Mouse (Mus musculus) T-helper 1 cell (primary cell): ENCODE results near the gene Negr1.

Experiments
- in situ Hi-C: fragments of 300-600 bp; cut with MboI, MseI; formaldehyde crosslinking; loops from one replicate; pipeline ENCODE4 v1.15.1; 2025; ENCODE audit warnings: high pct_unique_total_duplicates

Gene Negr1

DNA sequence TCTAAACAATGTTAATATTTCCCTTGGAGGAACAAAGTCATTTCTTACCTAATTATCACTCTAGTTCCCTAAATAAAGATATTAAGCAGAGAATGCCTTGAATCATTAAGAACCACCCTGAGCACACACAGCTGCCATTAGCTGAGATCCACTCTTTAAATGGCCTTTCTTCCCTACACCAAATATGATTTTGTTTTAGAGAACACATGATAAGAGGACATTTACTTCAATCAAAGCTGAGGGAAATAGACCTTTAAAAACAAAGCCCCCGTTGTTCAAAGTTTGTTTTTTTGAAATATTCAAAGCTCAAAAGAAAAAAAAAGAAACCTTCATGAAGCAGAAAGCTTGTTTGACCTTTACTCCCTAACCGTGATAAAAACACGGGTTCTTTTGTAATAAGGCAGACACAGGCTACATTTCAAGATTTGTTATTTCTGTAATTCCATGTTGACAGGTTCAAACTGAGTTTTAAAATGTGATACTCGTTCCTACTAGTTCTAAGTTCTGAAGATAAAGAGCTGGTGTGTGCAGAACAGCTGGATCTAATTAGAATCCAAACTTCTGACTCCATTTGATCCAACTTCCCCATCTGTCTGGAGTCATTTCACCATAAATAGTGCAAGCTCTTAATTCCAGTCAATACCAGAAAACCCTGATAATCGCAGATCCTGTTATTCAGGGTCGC is 544.1 kb downstream of the Negr1 start:
- in situ Hi-C loops, result no loop called here

DNA sequence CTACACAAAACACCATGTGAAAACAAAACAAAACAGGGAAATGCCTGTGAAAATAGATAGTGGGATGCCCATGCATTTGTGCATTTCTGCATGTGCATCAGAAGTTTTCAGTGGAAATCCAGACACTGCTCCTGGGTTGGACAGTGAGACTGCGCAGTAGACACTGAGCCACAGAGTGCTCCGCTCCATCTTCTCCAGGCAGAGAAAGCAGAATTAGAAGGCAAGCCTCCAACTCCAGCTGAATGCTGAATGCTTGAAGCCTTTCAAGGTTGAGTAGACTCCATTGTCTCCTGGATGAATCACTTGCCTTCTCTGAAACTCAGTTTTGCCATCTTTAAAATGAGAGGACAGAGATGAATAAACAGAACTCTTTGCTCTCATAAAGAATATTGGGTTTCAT is 546.6 kb downstream of the Negr1 start:
- in situ Hi-C loops, result no loop called here

DNA sequence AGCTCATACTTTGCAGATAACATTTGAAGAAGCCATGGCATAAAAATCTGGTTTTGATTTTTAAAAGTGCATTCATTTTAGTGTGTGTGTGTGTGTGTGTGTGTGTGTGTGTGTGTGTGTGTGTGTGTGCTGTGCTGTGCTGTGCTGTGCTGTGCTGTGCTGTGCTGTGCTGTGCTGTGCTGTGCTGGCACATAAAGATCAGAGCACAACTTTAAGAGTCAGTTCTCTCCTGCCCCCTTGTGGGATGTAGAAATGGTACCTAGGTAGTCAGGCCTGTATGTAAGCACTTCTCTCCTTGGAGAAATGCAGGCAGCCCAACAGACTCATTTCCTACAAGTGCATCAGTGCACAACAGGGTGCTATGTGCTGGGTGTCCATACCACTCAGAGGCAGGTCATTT is 547.7 kb downstream of the Negr1 start:
- in situ Hi-C loops, result no loop called here

DNA sequence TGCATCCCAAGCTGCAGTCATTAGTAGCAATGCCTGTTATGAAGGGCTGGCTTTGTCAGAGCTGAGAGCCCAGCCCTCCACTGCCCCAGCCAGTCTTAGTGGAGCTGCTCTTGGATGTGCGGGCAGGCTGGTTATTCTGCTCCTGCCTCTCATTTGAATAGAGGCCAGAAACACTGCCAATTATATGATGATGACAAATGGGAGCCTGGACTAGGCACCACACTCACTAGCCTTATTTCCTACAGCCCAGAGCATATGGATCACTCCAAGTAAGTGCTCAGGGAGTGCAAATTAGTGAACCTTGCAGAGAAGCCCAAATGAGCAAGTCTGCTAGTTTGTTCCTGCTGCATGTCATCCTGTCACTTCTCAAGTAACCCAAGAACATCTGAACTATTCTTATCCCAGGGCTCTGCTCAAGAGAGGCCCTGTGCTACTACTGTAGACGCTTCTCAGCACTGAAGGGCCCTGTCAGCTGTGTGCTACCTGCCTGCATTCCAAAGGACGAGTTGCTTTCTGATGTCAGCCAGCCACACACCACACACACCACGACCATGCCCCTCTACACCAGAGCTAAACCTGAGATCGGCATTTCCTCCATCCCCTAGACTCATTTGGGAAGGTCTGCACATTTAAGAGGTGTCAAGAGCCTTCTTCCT is 553.6 kb downstream of the Negr1 start:
- in situ Hi-C loops, result no loop called here

DNA sequence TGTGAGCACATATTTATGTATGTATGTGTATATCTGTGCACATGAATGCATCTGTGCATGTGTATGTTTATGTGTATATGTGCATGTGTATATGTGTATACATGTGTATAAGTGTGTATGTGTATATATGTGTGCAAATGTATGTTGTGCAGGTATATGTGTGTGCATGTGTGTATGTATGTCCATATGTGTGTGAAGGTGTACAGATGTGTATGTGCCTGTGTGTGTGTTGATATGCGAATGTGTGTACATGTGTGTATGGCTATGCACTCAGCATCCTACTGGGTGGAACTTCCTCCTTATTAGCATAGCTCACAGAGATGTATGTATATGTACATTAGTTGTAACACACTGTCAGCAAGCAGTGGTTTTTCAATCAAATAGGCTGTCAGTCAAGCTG is 554.4 kb downstream of the Negr1 start:
- in situ Hi-C loops, result no loop called here

DNA sequence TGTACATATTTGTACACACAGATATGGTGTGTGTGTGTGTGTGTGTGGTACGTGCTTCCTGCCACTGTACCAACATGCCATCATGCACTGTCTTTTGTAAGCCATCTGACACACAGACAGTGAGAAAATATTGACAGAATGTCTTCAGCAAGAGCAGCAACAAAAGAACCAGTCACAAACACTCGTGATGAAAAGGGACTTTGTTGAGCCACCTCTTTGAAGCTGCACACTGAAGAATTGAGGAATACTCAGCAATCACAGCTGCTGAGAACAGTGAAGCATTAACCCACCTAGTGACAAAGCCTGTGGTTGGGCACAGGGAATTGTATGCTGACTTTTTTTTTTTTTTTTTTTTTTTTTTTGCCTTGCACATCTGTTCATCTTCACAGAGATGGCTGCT is 558.3 kb downstream of the Negr1 start:
- in situ Hi-C loops, result no loop called here

DNA sequence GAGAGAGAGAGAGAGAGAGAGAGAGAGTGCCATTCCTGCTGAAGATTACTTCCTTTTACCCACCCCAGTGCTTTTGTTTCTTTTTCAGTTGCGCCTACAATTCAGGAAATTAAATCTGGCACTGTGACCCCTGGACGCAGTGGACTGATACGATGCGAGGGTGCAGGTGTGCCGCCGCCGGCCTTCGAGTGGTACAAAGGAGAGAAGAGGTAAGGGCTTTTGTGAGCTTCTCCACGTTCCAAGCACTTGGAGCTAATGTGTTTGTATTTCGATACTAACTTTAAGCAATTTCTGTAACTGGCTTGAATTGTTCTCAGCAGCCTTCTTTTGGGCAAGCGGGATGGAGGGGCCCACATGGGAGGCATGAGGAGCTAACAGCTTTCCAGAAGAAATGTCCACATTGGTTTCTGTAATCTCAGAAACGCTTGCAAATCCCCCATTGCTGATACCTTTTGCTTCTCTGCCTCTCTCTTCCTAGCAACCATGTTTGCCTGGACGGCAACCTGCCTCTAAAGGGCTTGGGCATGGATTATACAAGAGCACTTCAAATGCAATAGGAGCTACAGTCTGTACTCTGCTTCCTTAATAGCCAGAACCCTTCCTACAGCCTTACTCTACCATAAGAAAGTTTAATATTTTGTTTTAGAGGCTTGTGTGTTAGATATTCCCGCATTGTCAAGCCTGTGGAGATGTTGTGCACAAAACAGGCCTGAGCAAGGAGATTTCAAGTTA is 584.7 kb downstream of the Negr1 start:
- in situ Hi-C loops, result no loop called here

DNA sequence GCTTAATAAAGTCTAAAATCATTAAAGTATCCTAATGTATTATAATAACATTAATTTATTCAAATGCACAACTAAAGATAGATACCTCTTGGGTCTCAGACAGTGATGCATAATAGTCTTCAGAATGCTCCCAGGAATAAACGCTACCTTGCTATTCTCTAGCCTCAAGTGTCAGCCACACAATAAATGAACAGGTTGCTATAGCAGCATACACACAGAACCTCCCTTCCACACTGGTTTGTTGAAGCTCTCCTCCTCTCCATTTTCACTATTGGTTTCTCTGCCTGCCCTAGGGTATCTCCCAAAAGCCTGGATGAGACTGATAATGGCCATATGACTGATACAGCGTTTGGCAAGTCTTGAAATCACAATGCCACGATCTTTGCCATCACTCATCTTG is 593.3 kb downstream of the Negr1 start:
- in situ Hi-C loops, result no loop called here

DNA sequence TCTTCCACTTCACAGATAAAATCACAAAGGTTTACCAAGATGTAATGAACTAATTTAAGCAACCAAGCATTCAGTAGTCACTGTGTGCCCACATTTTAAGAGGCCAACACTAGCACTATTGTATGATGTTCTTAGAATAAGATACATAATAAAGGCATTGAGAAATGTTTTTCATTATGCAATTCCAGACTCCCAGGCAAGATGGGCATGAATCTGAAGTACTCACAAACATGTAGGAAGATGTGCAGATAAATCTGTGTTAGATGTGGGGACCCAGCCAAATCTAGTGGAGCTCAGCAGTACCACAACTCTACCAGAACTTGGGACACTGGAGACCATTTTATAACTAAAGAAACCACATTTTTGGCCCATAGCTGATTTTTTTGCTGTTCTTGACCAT is 593.9 kb downstream of the Negr1 start:
- in situ Hi-C loops, result no loop called here

DNA sequence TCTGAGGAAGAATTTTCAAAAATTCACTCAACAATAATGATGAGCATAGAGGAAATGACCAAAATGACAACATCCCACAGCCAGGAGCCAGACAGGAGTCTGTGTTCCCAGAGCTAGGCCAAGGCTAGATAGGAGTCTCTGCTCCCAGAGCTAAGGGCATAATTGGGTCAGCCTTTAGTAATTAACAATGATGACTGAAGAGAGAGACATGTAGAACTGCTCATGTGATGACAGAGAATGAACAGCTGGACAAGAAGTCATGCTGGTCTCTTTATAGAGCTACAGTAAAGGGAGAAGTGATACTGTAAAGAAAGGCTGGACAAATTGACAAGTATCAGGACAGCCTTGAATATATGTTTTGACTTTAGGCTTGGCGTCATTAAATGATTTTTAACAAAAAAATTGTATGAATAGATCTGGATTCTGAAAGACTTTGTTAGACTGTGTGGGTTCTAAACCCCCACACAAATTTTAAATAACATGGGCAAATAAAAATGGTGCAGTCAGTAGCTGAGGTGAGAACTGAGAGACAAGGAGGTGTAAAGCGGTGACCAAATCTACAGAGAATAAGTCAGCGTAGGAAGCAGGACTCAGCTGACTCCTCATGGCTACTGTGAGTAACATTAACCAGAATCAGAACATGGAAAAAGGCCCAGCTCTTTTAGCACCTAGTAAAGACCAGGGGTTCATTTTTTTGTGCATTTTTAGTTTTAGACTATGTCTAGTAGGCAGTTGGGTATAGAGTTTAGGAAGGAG is 603.4 kb downstream of the Negr1 start:
- in situ Hi-C loops, result no loop called here

DNA sequence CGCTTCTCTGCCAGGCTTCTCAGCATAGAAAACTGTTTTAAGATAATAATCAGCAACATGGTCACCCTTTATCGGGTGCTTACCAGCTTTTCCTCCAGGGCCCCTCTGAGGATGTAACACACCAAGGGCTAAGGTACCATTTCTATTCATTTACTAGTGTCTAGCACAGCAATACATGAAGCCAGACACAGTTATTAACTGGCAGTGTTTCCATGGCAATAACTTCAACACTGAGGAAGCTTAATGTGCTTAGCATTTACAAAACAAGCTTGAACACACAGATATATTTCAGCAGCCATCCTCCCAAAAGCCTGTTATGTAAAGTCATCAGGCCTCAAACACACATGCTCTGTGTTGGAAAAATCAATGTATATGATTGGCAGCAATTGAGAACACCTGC is 620.4 kb downstream of the Negr1 start:
- in situ Hi-C loops, result no loop called here

DNA sequence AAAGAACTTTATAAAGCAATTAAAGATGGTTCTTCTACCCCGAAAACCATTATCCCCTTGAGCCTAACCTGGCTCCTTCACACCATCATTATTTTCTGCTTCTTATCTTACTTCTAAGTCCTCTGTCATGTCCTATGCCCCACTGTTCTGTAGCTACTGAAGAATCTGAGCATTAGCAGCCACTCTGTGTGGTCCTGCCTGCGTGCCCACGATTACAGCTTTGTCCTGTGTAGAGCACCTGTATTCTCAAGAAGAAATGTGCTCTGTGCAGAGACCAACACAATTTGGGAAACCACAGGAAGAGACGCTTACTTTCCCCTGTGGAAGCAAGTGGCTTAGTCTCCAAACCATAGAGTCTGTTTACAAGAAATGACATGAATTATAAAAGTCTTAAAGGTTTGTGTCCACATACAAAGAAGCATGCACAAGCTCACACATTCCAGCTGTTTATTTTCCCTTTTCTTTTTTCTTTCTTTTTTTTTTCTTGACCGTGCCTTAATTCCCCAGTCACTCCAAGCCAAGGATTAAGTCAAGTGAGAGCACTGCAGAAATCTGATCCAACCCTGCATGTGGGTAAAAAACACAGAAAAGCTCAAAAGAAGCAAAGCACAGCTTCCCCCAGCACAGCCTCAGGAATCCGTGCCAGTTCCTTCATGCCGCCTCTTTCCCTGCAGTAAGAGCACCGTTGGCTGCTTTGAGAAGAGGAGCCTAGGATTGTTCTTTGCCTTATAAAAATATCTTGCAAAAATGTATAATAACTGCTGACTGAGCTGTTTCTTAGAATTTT is 627.5 kb downstream of the Negr1 start:
- in situ Hi-C loops, result no loop called here

DNA sequence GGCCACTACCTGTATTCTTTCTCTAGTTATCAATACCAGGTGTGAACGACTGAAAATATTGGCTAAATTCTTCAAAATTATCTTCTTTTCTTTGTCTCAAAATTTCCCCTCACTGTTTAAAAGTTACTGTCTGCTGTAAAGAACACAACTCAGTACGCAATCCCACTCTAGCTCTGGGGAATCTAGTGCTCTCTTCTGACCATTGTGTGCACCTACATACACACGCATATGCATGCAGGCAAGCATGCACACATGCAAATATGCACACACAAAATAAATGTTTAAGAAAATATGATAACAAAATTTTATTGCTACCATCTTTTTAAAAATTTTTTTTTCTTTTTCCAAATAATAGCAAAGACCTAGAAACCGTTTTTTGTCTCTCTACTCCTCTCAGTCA is 628.2 kb downstream of the Negr1 start:
- in situ Hi-C loops, result no loop called here

DNA sequence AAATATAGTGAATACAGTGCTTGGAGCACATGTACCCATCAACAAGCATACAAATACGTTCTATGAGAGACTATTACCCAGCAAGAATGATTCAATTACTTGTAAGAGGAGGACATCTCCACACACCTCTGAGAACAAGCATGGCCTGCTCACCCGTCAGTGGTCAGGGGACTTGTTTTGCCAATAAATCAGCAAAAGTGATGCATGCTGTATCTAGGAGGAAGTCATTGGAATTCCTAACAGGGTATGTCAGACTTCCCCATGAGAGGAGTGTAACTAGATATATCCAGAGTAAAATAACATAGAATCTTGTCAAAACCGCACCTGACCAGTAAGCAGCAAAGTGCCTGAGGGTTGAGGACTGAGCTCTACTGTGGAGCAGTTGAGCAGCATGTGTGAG is 629.0 kb downstream of the Negr1 start:
- in situ Hi-C loops, result no loop called here

DNA sequence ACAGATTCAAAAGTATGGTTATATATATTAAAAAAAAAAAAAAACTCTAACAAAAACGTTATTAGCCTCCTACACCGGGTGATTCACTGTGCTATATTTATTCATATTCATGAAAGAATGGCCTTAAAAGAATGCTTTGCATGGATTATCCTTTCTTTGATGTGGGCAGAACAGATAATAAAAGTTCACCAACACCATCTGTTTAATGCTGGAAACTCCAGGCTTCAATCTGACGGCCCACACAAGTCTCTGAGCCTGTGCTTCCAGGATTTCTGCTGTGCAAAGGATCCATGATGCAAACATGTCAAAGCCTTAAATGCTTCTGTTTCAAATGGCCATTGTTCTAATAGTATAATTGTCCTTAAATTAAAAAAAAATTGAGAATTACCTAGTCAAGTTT is 630.4 kb downstream of the Negr1 start:
- in situ Hi-C loops, result no loop called here

DNA sequence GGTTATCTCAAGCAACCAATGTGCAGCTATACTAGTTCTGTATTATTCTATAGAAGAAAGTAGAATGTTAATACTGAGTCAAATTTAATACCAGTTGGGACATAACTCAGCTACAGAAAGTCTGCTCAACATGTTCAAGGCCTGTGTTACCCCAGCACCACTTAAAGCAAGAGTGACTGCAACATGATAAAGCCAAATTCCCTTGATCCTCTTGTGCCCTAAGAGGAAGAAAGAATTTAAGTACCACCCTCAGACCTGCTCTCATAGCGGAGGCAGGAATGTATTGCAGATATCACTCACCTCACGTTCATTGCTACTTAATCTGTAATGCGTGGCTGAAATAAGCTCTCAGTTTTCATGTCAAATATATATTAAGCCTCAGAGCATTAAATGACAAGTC is 631.5 kb downstream of the Negr1 start:
- in situ Hi-C loops, result no loop called here

DNA sequence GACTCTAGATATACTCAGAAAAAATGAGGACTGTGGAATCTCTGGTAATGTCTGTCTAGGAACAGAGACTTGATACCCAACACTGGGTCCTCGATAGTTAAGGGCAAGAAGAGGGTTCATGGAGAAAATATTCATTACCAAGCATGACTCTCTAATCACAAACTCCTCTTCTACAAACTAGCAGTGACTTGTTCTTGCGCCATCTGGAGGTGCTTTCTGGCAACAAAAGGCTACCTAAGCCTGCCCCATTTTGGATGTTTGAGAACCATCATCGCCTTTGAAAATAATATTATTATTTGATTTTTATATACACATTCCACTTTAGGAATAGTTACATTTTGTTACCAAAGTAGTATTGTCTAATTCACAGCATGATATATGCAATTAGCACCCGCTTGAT is 637.1 kb downstream of the Negr1 start:
- in situ Hi-C loops, result no loop called here

DNA sequence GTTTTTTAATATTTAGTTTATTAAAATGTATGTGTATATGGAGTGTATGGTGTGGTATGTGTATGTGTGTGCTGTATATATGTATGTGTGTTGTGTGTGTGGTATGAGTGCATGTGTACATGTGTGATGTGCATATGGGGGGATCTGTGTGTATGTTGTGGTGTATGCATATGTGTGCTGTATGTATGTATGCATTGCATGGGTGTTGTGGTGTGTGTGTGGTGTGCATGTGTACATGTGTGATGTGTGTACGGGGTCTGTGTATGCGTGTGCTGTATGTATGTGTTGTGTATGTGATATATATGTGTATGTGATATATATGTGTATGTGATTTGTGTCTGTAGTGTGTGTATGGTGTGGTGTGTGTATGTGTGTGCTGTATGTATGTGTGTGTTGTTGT is 640.1 kb downstream of the Negr1 start:
- in situ Hi-C loops, result no loop called here

DNA sequence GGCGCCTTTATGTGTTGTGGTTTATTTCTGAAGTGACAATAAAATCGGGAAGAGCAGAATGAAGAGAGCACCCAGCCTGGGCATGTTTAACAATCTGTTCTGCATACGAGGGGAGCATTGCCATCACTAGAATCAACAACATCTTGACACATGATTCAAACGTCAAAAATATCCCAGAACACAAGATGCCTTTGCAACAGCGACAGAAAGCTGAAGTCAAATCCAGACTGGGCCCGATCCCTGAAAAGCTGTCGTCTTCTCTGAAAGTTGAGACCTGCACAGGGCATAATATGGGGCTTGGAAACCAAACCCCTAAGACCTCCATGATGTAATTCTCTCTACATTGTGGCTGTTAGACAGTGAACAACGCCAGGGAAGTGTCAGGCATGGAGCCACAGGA is 642.0 kb downstream of the Negr1 start:
- in situ Hi-C loops, result no loop called here

DNA sequence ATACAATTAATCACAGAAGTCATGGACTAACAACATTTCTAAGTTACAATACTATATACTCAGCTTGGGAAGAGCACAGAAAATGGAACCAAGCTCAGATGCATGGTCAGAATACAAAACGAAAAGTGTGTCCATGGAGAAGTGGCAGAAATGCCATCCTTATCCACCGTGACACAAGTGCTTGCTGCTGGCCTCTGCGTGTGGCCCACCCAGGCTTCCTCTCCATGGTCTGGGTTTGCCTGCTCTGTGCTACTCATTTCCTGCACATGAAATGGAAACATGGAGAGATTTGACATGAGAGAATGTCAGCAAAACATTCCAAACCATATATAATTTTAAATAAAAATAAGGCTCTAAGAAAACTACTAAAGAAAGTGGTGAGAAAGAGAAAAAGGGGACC is 645.2 kb downstream of the Negr1 start:
- in situ Hi-C loops, result no loop called here

DNA sequence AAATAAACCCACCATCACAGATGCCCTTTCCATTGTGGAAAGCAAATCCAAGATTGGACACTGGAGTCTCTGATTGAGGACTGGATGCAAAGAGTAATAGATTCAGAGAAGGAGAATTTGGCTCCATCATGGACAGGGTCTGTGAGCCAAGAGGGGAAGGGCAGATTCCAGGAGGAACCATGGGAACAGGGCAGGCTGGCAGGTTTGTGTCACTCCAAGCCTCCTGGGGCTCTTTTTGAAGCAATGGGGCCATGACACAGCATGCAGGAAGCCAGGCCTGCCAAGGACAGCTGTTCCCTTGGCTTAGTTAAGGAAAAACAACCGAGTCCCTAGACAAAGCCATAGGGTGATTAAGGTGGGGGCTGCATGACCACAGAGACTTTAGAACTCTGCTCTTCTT is 647.4 kb downstream of the Negr1 start:
- in situ Hi-C loops, result no loop called here

DNA sequence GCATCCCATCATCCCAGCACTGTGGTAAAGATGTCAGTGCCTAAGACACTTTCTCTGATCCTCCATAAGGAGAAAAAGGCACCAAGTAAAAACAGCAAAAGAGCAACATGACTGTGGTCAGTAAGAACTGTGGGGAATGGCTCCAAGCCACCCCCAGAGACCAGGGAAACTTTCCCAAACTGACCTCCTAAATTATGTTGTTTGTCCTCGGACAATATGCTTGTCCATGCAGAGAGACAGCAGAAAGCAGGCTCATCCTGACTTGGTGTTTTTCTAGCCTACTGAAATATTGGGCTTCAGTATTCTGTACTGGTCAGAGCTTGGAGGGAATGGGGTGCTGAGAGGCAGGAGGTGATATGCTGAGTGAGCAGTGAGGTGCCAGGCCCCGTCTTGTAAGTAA is 647.8 kb downstream of the Negr1 start:
- in situ Hi-C loops, result no loop called here
